Mouse (Mus musculus) liver, embryonic 13.5 days (tissue): Measurements from ENCODE around the gene Gnai3. TPM values are rescaled to one million over a fixed set of nuclear protein-coding genes. Genes with fewer than 3 reads are reported as not detected.

Experiments used
- ATAC-seq: fragments of 200-750 bp; cut with Nextera tagmentation; 2 replicates; pipeline ENCODE4 v1.8.0; 2017; ENCODE audit warnings: low read depth, mild to moderate bottlenecking, moderate number of reproducible peaks, moderate library complexity
- DNase-seq: peaks from one replicate; pipeline ENCODE4 v3.0.0; 2022
- H3K27ac ChIP-seq: fragments of 300-500 bp; sonication (generic); 2 replicates; pipeline ENCODE4 v1.5.1; 2015; ENCODE audit warnings: moderate library complexity, mild to moderate bottlenecking, inconsistent platforms
- H3K27me3 ChIP-seq: fragments of 300-500 bp; sonication (generic); 2 replicates; pipeline ENCODE4 v1.6.1; 2015; ENCODE audit warnings: mild to moderate bottlenecking, inconsistent platforms
- H3K36me3 ChIP-seq: fragments of 300-500 bp; sonication (generic); 2 replicates; pipeline ENCODE4 v1.6.1; 2015; ENCODE audit warnings: mild to moderate bottlenecking, inconsistent platforms
- H3K4me1 ChIP-seq: fragments of 300-500 bp; sonication (generic); replicated peaks from 2 replicates; pipeline ENCODE4 v1.6.1; 2015; ENCODE audit warnings: inconsistent platforms
- H3K4me2 ChIP-seq: fragments of 300-500 bp; sonication (generic); 2 replicates; pipeline ENCODE4 v1.6.1; 2015; ENCODE audit warnings: inconsistent platforms, mild to moderate bottlenecking, moderate library complexity
- H3K4me3 ChIP-seq: fragments of 300-500 bp; sonication (generic); replicated peaks from 2 replicates; pipeline ENCODE4 v1.5.1; 2015; ENCODE audit warnings: mild to moderate bottlenecking, inconsistent platforms
- H3K9ac ChIP-seq: fragments of 300-500 bp; sonication (generic); 2 replicates; pipeline ENCODE4 v1.6.1; 2015; ENCODE audit warnings: mild to moderate bottlenecking, inconsistent platforms
- H3K9me3 ChIP-seq: fragments of 300-500 bp; sonication (generic); replicated peaks from 2 replicates; pipeline ENCODE4 v1.6.1; 2016; ENCODE audit warnings: inconsistent platforms
- WGBS: fragments of 180-500 bp; shearing (Covaris S2); methylation state at CpG from one replicate; pipeline ENCODE4 v1.1.7; 2015; ENCODE audit not compliant: insufficient replicate concordance; 5-methylcytosine and 5-hydroxymethylcytosine counted together
- polyA plus RNA-seq: library from polyadenylated mRNA; unstranded; fragments of >200 nt; fragmentation: Nextera tagmentation; extraction: Ambion mirVana; gene quantifications from 2 replicates; pipeline ENCODE4 v1.2.1, GENCODE M21; 2015

Gene Gnai3
- polyA plus RNA-seq, 1 experiment from 2014 or later: 67.8 TPM

DNA sequence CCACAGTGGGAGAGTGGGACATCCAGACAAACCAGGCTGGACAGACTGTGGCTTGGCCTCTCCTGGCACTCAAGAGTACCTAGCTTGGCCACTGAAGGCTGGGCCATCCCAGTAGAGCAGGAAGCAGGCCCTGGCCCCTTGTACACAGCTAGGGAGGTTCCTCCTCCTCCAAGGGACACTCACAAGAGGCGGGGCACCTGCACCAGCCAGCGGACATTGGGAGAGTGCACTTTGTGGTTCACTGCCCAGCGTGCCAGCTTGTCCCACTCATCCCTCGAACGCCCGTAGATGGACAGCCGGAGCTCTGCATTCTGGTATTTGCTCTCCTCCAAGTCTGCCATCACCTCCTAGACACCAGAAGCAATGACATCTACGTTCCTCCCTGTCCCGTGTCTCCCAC lies 69.1 kb downstream of the Gnai3 start:
- Histone ChIP-seq H3K4me2 (no peak overlapping the region), H3K36me3 (peaks cover 95% of the 10 kb centered on the region), H3K27me3 (no peaks in the 10 kb centered on the region), H3K9ac (no peak overlapping the region), H3K4me1 (peaks cover 24% of the 10 kb centered on the region), H3K27ac (no peak overlapping the region), H3K4me3 (no peak overlapping the region), H3K9me3 (no peaks in the 10 kb centered on the region)
- DNase-seq (no peak), ATAC-seq (no peak)
- 87% methylated on average over 8 of the region's 9 CpGs for WGBS

- H3K4me3 ChIP-seq: no peak overlapping the region
- peaks cover 63% of the 10 kb centered on the region for H3K36me3 ChIP-seq
- 0 out of 2 replicates have a peak overlapping the region, but pooled peaks have one; percentile 23 for H3K27ac ChIP-seq
- H3K9me3 ChIP-seq: no peaks in the 10 kb centered on the region
- ATAC-seq (no peak), DNase-seq (no peak)
- H3K27me3 ChIP-seq: no peaks in the 10 kb centered on the region
- peaks cover 40% of the 10 kb centered on the region for H3K4me1 ChIP-seq
- no peak overlapping the region for H3K9ac ChIP-seq
- WGBS: 74% methylated on average over 10 of the region's 10 CpGs
- no peak overlapping the region for H3K4me2 ChIP-seq
Observed at GRCm38 (mm10) chr3:108072983-108073569, 72.9 kb downstream of the Gnai3 start.

- no peak overlapping the region; the same call in 1 of the 2 replicates for H3K9ac ChIP-seq
- peaks cover 38% of the 10 kb centered on the region for H3K36me3 ChIP-seq
- H3K9me3 ChIP-seq: no peaks in the 10 kb centered on the region
- no peaks in the 10 kb centered on the region for H3K27me3 ChIP-seq
- 59% methylated on average over 10 of the region's 10 CpGs for WGBS
- H3K4me1 ChIP-seq: peaks cover 42% of the 10 kb centered on the region
- ATAC-seq (peak; percentile 38; the same call in 1 of the 2 replicates), DNase-seq (peak; percentile 70)
- peak overlapping the region; percentile 11; the same call in 1 of the 2 replicates for H3K27ac ChIP-seq
- no peak overlapping the region for H3K4me3 ChIP-seq
- peak overlapping the region; percentile 25 for H3K4me2 ChIP-seq
Observed at GRCm38 (mm10) chr3:108070295-108071293, 75.4 kb downstream of the Gnai3 start.

DNA sequence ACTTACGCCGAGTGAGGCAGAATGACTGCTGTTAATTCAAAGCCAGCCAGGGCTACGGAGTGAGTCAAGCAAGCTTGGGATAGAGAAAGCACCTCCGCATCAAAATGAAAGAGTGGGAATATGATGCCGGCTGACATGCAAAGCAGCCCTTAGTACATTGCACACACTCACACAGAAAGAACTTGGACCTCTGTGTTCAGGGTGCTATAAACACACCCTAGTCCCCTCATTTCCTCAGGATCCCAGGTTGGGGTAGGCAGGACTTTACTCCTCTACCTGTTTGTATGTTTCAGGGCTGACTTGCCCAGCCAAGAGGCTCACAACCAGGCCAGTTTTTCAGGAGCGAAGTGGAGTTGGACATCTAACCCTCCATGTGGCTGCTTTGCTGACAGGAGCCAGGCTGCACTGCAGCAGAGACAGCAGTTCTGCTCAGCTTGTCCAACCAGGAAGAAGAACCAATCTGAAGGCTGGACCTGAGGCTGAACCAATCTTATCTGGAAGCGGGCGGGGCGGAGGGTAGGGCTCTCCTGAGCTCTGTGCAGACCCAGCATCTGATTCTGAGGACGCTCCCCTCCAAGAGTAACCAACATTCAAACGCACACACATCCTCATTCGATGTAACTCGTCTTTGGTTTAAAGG lies 76.6 kb downstream of the Gnai3 start:
- peak; percentile 66 for ATAC-seq
- DNase-seq: no peak
- Histone ChIP-seq H3K36me3 (peaks cover 26% of the 10 kb centered on the region), H3K27me3 (no peaks in the 10 kb centered on the region), H3K27ac (peak overlapping the region; percentile 52), H3K4me2 (peak overlapping the region; percentile 25), H3K4me3 (no peak overlapping the region), H3K9me3 (no peaks in the 10 kb centered on the region), H3K9ac (0 out of 2 replicates have a peak overlapping the region, but pooled peaks have one; percentile 5), H3K4me1 (peaks cover 45% of the 10 kb centered on the region)
- 45% methylated on average over 13 of the region's 13 CpGs for WGBS

DNA sequence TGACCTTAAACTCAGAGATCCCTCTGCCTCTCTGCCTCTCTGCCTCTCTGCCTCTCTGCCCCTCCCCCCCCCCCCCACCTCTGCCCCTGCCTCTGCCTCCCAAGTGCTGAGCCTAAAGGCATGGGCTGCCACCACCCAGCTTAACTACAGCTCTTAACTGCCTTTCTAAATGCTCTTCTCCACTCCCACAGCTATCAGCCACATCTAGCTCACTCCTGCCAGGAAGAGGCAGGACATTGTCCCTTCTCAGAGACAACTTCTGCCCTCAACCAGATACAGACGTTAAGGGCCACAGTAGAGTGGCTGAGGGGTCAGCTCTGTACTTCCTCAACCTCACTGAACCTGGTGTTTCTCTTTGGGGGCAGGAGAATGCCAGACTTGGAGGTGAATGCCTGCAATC lies 77.1 kb downstream of the Gnai3 start:
- H3K9ac ChIP-seq: 0 out of 2 replicates have a peak overlapping the region, but pooled peaks have one; percentile 5
- H3K4me2 ChIP-seq: no peak overlapping the region
- ATAC-seq: no peak
- 0% methylated on average over 1 of the region's 1 CpGs for WGBS
- H3K9me3 ChIP-seq: no peaks in the 10 kb centered on the region
- no peak for DNase-seq
- peak overlapping the region; percentile 52 for H3K27ac ChIP-seq
- H3K4me1 ChIP-seq: peaks cover 44% of the 10 kb centered on the region
- no peak overlapping the region for H3K4me3 ChIP-seq
- peaks cover 20% of the 10 kb centered on the region for H3K36me3 ChIP-seq
- H3K27me3 ChIP-seq: no peaks in the 10 kb centered on the region

GRCm38 (mm10) chr3:108067370-108067934 lies 78.5 kb downstream of the Gnai3 start:
- Histone ChIP-seq H3K4me1 (peaks cover 33% of the 10 kb centered on the region), H3K9ac (no peak overlapping the region), H3K9me3 (no peaks in the 10 kb centered on the region), H3K27ac (peak overlapping the region; percentile 18; the same call in 1 of the 2 replicates), H3K36me3 (peaks cover 7% of the 10 kb centered on the region; the same call in 1 of the 2 replicates), H3K4me2 (no peak overlapping the region), H3K4me3 (no peak overlapping the region), H3K27me3 (no peaks in the 10 kb centered on the region)
- WGBS: 67% methylated on average over 6 of the region's 6 CpGs
- ATAC-seq (peak; percentile 30; the same call in 1 of the 2 replicates), DNase-seq (no peak)

DNA sequence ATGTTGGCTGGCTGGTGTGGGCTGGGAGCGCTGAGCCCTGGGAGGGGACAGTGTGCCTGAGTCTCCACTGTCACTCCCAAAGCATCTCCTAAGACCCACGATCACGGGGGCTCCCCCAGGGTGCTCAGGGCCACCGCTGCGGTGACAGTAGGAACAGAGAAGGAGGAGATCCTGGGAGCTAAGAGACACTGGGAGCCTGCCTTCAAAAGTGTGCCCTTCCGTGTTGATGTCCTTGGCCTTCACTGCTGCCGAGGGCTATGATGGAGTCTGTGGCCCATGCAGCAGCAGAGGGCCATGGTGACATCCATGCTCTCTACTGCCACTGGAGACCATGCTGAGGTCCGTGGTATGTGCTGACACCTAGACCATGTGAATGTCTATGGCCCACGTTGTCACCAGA lies 80.4 kb downstream of the Gnai3 start:
- H3K36me3 ChIP-seq: no peaks in the 10 kb centered on the region
- H3K4me1 ChIP-seq: peaks cover 32% of the 10 kb centered on the region
- no peaks in the 10 kb centered on the region for H3K9me3 ChIP-seq
- H3K9ac ChIP-seq: no peak overlapping the region
- no peak for DNase-seq
- H3K27ac ChIP-seq: no peak overlapping the region
- no peak overlapping the region for H3K4me3 ChIP-seq
- no peak overlapping the region for H3K4me2 ChIP-seq
- H3K27me3 ChIP-seq: no peaks in the 10 kb centered on the region
- ATAC-seq: no peak
- 68% methylated on average over 9 of the region's 9 CpGs for WGBS

DNA sequence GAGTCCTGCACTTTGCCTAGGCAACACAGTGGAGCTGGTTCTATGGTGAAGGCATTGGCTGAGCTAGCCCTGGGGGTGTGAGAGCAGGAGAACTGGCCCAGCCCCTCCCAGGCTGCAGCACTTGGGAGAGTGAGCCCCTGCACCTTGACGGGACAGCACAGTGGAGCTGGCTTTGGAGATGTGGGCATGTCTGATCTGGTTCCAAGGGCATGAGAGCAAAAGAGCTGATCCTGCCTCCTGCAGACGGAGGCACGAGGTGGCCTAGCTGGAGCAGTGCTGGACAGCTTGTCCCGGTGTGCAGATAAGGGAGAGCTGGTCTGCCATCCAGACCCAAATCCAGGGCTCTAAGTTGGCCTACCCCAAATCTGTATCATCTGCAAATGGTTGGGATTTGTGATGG lies 81.3 kb downstream of the Gnai3 start:
- WGBS: 75% methylated on average over 4 of the region's 4 CpGs
- ATAC-seq: no peak

GRCm38 (mm10) chr3:108062648-108063047 lies 83.3 kb downstream of the Gnai3 start:
- H3K27ac ChIP-seq: no peak overlapping the region
- no peak overlapping the region for H3K4me2 ChIP-seq
- no peaks in the 10 kb centered on the region for H3K36me3 ChIP-seq
- H3K9me3 ChIP-seq: no peaks in the 10 kb centered on the region
- H3K27me3 ChIP-seq: no peaks in the 10 kb centered on the region
- 75% methylated on average over 8 of the region's 8 CpGs for WGBS
- H3K4me1 ChIP-seq: 0 out of 2 replicates have a peak, but pooled peaks cover 8% of the 10 kb centered on the region
- DNase-seq (no peak), ATAC-seq (no peak)
- H3K4me3 ChIP-seq: no peak overlapping the region
- no peak overlapping the region for H3K9ac ChIP-seq

More for the DNA sequence above, 81.3 kb downstream of the Gnai3 start:
- no peaks in the 10 kb centered on the region for H3K27me3 ChIP-seq
- H3K4me3 ChIP-seq: no peak overlapping the region
- H3K27ac ChIP-seq: no peak overlapping the region
- H3K4me1 ChIP-seq: peaks cover 23% of the 10 kb centered on the region
- no peaks in the 10 kb centered on the region for H3K36me3 ChIP-seq
- no peak overlapping the region for H3K9ac ChIP-seq
- H3K4me2 ChIP-seq: no peak overlapping the region
- H3K9me3 ChIP-seq: no peaks in the 10 kb centered on the region
- no peak for DNase-seq

GRCm38 (mm10) chr3:108061420-108061819 lies 84.5 kb downstream of the Gnai3 start:
- ATAC-seq: no peak; the same call in 1 of the 2 replicates
- no peaks in the 10 kb centered on the region for H3K9me3 ChIP-seq
- no peaks in the 10 kb centered on the region for H3K36me3 ChIP-seq
- no peaks in the 10 kb centered on the region for H3K27me3 ChIP-seq
- 5% methylated on average over 7 of the region's 7 CpGs for WGBS
- no peak overlapping the region for H3K4me3 ChIP-seq
- no peak overlapping the region for H3K27ac ChIP-seq
- H3K9ac ChIP-seq: no peak overlapping the region
- peak overlapping the region; percentile 18; the same call in 1 of the 2 replicates for H3K4me2 ChIP-seq
- peak; percentile 44 for DNase-seq
- H3K4me1 ChIP-seq: 0 out of 2 replicates have a peak, but pooled peaks cover 8% of the 10 kb centered on the region
